Mouse (Mus musculus) olfactory bulb, adult 2 months (tissue): ENCODE measurements at regions not wholly inside any gene's neighbourhood (a gene's known extent, or its start where the extent isn't known, plus 50 kb on each side); places are given as distances from the start of the nearest gene placed in this dataset.
"Not testable (repeated sequence)": the region's sequence is repeated elsewhere in the genome, so short reads cannot be mapped to it uniquely, and the experiment has no call there.

Experiments used
- H3K27ac ChIP-seq: fragments of 200-500 bp; 2 replicates; pipeline ENCODE4 v1.5.1; 2012; ENCODE audit warnings: low read depth, low read length; ENCODE audit not compliant: insufficient read depth
- H3K4me1 ChIP-seq: fragments of 200-500 bp; 2 replicates; pipeline ENCODE4 v1.6.1; 2012; ENCODE audit warnings: low read length; ENCODE audit not compliant: control insufficient read depth, insufficient read depth
- H3K4me3 ChIP-seq: fragments of 200-500 bp; 2 replicates; pipeline ENCODE4 v1.5.1; 2012; ENCODE audit warnings: mild to moderate bottlenecking, low read depth, low read length, moderate library complexity; ENCODE audit not compliant: insufficient read depth
- CTCF ChIP-seq: fragments of 200-500 bp; IDR thresholded peaks from 2 replicates; pipeline ENCODE4 v1.5.1; 2012; ENCODE audit warnings: low read depth, mild to moderate bottlenecking, low read length, moderate library complexity; ENCODE audit not compliant: insufficient read depth
- POLR2A ChIP-seq: fragments of 200-500 bp; IDR thresholded peaks from 2 replicates; pipeline ENCODE4 v1.6.1; 2012; ENCODE audit warnings: mild to moderate bottlenecking, low read depth, low read length, moderate library complexity; ENCODE audit not compliant: insufficient read depth
- WGBS: fragments of 180-500 bp; shearing (Covaris S2); methylation state at CpG from one replicate; pipeline ENCODE4 v1.1.7; 2018; 5-methylcytosine and 5-hydroxymethylcytosine counted together

DNA sequence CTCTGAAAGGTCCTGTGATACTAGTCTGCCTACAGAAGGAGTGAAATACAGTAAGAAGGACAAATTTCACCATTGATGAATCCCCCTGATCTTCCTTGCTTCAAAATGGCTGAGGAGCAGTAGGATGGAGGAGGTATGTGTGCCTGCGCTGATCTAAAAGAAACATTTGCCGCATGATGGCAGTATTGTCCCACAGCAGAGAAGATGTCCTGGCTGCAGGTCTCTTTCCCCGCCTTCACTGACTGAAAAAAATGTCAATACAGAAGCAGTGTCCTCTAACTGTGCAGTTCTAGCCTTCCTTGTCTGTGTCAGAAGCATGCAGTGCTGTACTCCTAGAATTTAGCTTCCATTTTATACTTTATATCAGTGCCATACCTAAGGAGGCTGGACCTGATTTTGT lies 172.0 kb upstream of the Olfr1324 start:
- not testable (repeated sequence) for H3K4me3 ChIP-seq

DNA sequence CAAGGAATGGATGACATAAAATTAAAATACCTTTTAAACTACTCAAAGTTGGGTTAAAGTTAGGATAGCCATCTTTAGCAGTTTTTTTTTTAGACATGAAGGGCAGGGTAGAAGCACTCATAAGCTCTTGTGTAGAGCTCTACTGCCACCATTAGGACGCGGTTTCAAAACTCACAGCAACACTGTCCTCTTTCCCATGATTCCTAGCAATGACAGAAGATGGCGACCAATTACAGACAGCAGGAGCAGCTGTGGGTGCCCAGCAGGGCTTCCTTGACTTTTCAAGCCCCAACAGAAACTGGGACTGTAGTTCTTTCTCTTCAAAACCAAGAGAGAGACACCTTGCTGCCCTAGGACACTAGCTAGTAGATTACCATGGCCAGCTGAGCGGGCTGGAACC lies 171.5 kb upstream of the Olfr1324 start:
- Histone ChIP-seq H3K27ac (no peak overlapping the region), H3K4me3 (no peak overlapping the region), H3K4me1 (no peaks in the 10 kb centered on the region)
- 70% methylated on average over 4 of the region's 4 CpGs for WGBS
- no peak for TF ChIP-seq POLR2A
- no peak for TF ChIP-seq CTCF

More for the DNA sequence above, 172.0 kb upstream of the Olfr1324 start:
- H3K27ac ChIP-seq, H3K4me1 ChIP-seq: not testable (repeated sequence)
- 75% methylated on average over 3 of the region's 3 CpGs for WGBS

DNA sequence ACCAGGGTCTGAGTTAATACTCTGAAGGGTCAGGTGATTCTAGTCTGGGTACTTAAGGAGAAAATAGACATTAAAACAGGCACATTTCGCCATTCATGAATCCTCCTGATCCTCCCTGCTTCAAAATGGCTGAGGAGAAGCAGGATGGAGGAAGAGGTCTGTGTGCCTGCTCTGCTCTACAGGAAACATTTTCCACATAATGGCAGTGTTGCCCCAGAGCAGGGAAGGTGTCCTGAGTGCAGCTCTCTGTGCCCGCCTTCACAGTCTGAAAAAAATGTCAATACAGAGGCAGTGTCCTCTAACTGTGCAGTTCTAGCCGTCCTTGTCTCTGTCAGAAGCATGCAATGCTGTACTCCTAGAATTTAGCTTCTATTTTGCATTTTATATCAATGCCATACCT lies 169.3 kb upstream of the Olfr1324 start:
- not testable (repeated sequence) for H3K27ac ChIP-seq, H3K4me3 ChIP-seq

DNA sequence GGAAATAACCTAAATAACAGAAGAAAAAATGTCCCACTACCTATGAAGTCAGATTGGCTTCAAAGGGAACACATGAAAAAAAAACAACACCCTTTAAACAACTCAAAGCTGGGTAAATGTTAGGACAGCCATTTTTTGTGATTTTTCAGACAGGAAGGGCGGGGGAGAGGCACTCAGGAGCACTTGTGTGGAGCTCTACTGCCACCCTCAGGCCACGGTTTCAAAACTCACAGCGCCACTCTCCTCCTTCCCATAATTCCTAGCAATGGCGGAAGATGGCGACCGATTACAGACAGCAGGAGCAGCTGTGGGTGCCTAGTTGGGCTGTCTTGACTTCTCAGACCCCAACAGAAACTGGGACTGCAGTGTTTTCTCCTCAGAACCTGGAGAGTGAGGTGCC lies 168.8 kb upstream of the Olfr1324 start:
- Histone ChIP-seq H3K4me1 (no peaks in the 10 kb centered on the region), H3K27ac (no peak overlapping the region), H3K4me3 (no peak overlapping the region)
- 73% methylated on average over 6 of the region's 6 CpGs for WGBS
- TF ChIP-seq CTCF (no peak), POLR2A (no peak)

More for the DNA sequence above, 169.3 kb upstream of the Olfr1324 start:
- 70% methylated on average over 3 of the region's 3 CpGs for WGBS
- H3K4me1 ChIP-seq = not testable (repeated sequence)

DNA sequence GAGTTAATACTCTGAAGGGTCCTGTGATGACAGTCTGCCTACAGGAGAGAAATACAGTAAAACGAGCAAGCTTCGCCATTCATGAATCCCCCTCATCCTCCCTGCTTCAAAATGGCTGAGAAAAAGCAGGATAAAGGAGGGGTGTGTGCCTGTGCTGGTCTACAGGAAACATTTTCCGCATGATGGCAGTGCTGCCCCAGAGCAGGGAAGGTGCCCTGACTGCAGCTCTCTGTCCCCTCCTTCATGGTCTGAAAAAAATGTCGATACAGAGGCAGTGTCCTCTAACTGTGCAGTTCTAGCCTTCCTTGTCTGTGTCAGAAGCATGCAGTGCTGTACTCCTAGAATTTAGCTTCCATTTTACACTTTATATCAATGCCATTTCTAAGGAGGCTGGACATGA lies 166.7 kb upstream of the Olfr1324 start:
- WGBS = 84% methylated on average over 4 of the region's 4 CpGs
- not testable (repeated sequence) for H3K4me1 ChIP-seq, H3K4me3 ChIP-seq, H3K27ac ChIP-seq

DNA sequence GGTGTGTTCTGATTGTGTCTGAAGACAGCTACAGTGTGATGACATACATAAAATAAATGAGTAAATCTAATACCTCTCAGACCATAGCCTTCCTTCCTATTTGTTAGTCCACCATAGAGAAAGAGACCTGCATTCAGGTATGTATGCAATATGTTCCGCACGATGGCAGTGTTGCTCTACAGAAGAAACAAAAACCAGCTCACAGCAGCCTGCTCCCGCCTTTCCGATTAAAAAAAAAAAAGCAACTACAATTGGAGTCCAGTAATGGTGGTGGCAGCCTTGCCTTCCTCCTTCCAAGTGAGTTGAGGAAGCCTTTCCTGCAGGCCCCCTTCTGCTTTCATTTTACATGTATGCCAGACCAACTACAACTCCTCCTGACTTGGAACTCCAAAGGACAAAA lies 163.2 kb upstream of the Olfr1324 start:
- TF ChIP-seq POLR2A = no peak
- H3K27ac ChIP-seq = no peak overlapping the region
- no peaks in the 10 kb centered on the region for H3K4me1 ChIP-seq
- H3K4me3 ChIP-seq = no peak overlapping the region
- WGBS = 66% methylated on average over 4 of the region's 4 CpGs

DNA sequence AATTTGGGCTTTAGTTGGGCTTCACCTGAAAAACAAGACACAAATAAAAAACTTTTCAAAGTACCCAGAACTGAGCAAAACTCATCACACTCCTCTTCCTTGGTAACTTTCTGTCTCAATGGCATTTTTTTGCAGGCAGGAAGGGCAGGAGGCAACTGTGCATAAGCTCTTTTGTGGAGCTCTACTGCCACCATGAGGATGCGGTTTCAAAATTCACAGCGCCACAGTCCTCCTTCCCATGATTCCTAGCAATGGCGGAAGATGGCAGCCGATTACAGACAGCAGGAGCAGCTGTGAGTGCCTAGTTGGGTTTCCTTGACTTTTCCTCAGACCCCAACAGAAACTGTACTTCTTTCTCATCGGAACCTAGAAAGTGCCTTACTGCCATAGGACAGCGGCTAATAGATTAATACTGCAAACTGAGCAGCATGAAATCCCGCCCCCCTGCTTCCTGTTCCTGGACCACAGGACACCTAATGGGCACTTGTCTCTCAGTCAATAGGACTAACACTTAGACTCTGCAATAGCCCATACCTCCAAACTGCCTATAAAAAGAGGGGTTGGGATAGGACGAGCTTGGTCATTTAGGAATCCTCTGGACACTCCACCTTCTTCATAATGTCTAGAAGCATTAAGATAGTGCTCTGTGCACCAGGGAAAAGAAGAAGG lies 162.5 kb upstream of the Olfr1324 start:
- Histone ChIP-seq H3K4me1 (no peaks in the 10 kb centered on the region), H3K27ac (no peak overlapping the region), H3K4me3 (no peak overlapping the region)
- TF ChIP-seq POLR2A = no peak
- TF ChIP-seq CTCF = no peak
- WGBS = 66% methylated on average over 8 of the region's 8 CpGs

DNA sequence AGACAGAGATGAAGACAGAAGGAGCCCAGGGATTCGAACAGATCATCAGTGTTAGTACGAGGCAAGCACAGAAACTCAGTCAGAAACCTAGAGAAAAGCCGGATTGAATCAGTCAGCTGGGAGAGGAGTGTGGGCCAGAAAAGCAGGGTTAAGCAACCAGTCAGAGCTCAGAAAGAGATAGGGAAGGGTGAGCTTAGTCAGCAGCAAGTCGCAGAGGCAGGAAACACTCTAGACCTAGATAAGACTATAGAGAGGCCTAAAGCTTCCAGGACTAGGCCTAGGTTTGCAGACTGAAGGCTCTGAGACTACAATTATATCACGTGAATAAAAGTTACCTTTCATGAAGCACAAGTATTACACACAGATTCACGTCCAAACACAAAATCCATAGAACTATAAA lies 160.6 kb upstream of the Olfr1324 start:
- no peak for TF ChIP-seq CTCF
- TF ChIP-seq POLR2A = no peak
- Histone ChIP-seq H3K4me3 (no peak overlapping the region), H3K4me1 (no peaks in the 10 kb centered on the region), H3K27ac (no peak overlapping the region)
- WGBS = 98% methylated on average over 6 of the region's 6 CpGs

DNA sequence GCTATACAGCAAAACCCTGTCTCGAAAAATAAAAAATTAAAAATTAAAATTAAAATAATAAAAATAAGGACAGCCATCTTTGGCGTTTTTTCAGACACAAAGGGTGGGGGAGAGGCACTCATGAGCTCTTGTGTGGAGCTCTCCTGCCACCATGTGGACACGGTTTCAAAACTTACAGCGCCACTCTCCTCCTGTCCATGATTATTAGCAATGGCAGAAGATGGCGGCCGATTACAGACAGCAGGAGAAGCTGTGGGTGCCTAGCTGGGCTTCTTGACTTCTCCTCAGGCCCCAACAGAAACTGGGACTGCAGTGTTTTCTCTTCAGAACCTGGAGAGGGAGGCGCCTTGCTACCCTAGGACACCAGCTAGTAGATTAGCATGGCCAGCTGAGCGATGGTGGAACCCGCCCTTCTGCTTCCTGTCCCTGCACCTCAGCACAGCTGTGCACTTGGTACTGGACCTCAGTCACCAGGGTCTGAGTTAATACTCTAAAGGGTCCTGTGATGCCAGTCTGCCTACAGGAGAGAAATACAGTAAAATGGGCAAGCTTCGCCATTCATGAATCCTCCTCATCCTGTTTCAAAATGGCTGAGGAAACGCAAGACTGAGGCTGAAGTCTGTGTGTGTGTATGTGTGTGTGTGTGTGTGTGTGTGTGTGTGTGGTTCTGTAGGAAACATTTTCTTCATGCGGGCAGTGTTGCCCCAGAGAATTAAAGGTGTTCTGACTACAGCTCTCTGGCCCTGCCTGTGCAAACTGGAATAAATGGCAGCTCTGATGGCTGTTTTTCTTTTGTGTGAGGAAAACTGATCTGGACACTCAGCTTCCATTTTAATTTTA lies 155.7 kb upstream of the Olfr1324 start:
- no peaks in the 10 kb centered on the region for H3K4me1 ChIP-seq
- no peak for TF ChIP-seq POLR2A
- no peak for TF ChIP-seq CTCF
- no peak overlapping the region for H3K4me3 ChIP-seq
- 74% methylated on average over 12 of the region's 12 CpGs for WGBS
- H3K27ac ChIP-seq = no peak overlapping the region

DNA sequence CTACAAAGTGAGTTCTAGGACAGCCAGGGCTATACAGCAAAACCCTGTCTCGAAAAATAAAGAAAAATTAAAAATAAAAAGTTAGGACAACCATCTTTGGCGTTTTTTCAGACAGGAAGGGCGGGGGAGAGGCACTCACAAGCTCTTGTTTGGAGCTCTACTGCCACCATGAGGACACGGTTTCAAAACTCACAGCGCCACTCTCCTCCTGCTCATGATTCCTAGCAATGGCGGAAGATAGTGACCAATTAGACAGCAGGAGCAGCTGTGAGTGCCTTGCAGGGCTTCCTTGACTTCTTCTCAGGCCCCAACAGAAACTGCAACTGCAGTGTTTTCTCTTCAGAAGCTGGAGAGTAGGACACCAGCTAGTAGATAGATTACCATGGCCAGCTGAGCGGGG lies 151.9 kb upstream of the Olfr1324 start:
- TF ChIP-seq CTCF = no peak
- no peak for TF ChIP-seq POLR2A
- Histone ChIP-seq H3K4me3 (no peak overlapping the region), H3K4me1 (no peaks in the 10 kb centered on the region), H3K27ac (no peak overlapping the region)
- WGBS = 79% methylated on average over 7 of the region's 7 CpGs
